Mouse (Mus musculus): Measurements from ENCODE around the gene Slco1a6.

Slco1a6 gene

GRCm38 (mm10) chr6:142040306-142041175 lies 167.8 kb downstream of the Slco1a6 start:
- peak; percentile 85 for DNase-seq (ENCODE audit: low read depth, low spot score)

GRCm38 (mm10) chr6:142035771-142036170 lies 172.6 kb downstream of the Slco1a6 start:
- DNase-seq (ENCODE audit: low read depth, low spot score), result no peak

Measured in forelimb bud, embryonic 11.5 days (tissue).